Mouse (Mus musculus) hindbrain, embryonic 12.5 days (tissue): ENCODE measurements around the gene Smndc1. TPM values are rescaled to one million over a fixed set of nuclear protein-coding genes. Genes with fewer than 3 reads are reported as not detected.

ENCODE experiments used
- ATAC-seq: fragments of 200-750 bp; cut with Nextera tagmentation; 2 replicates; pipeline ENCODE4 v1.8.0; 2017; ENCODE audit warnings: moderate TSS enrichment; ENCODE audit not compliant: low FRiP score
- H3K27ac ChIP-seq: fragments of 300-500 bp; sonication (generic); 2 replicates; pipeline ENCODE4 v1.5.1; 2016; ENCODE audit warnings: mild to moderate bottlenecking
- H3K27me3 ChIP-seq: fragments of 300-500 bp; sonication (generic); 2 replicates; pipeline ENCODE4 v1.6.1; 2016; ENCODE audit warnings: mild to moderate bottlenecking
- H3K36me3 ChIP-seq: fragments of 300-500 bp; sonication (generic); 2 replicates; pipeline ENCODE4 v1.6.1; 2016; ENCODE audit warnings: mild to moderate bottlenecking
- H3K4me1 ChIP-seq: fragments of 300-500 bp; sonication (generic); 2 replicates; pipeline ENCODE4 v1.6.1; 2016
- H3K4me2 ChIP-seq: fragments of 300-500 bp; sonication (generic); replicated peaks from 2 replicates; pipeline ENCODE4 v1.6.1; 2016; ENCODE audit warnings: mild to moderate bottlenecking
- H3K4me3 ChIP-seq: fragments of 300-500 bp; sonication (generic); 2 replicates; pipeline ENCODE4 v1.5.1; 2016; ENCODE audit warnings: mild to moderate bottlenecking
- H3K9ac ChIP-seq: fragments of 300-500 bp; sonication (generic); 2 replicates; pipeline ENCODE4 v1.6.1; 2016; ENCODE audit warnings: mild to moderate bottlenecking, moderate library complexity
- H3K9me3 ChIP-seq: fragments of 300-500 bp; sonication (generic); replicated peaks from 2 replicates; pipeline ENCODE4 v1.6.1; 2016; ENCODE audit warnings: mild to moderate bottlenecking
- WGBS: fragments of 180-500 bp; shearing (Covaris S2); methylation state at CpG from one replicate; pipeline ENCODE4 v1.1.7; 2016; 5-methylcytosine and 5-hydroxymethylcytosine counted together
- polyA plus RNA-seq: library from polyadenylated mRNA; unstranded; fragments of >200 nt; fragmentation: Nextera tagmentation; extraction: Ambion mirVana; gene quantifications from 2 replicates; pipeline ENCODE4 v1.2.1, GENCODE M21; 2016

Gene Smndc1
- polyA plus RNA-seq, 1 experiment from 2014 or later: 41.4 TPM

- no peaks in the 10 kb centered on the region for H3K36me3 ChIP-seq
- H3K9ac ChIP-seq: no peak overlapping the region
- ATAC-seq: no peak
- H3K4me2 ChIP-seq: no peak overlapping the region
- no peaks in the 10 kb centered on the region; the same call in 1 of the 2 replicates for H3K27me3 ChIP-seq
- WGBS: 16% methylated on average over 17 of the region's 19 CpGs
- H3K4me3 ChIP-seq: no peak overlapping the region
- no peaks in the 10 kb centered on the region for H3K9me3 ChIP-seq
- no peak overlapping the region for H3K27ac ChIP-seq
- H3K4me1 ChIP-seq: peaks cover 15% of the 10 kb centered on the region
Observed at GRCm38 (mm10) chr19:53423341-53423753, 33.0 kb upstream of the Smndc1 start.

GRCm38 (mm10) chr19:53422358-53423308, 32.3 kb upstream of the Smndc1 start:
- Histone ChIP-seq H3K9ac (no peak overlapping the region), H3K27ac (no peak overlapping the region), H3K4me3 (no peak overlapping the region), H3K27me3 (no peaks in the 10 kb centered on the region; the same call in 1 of the 2 replicates), H3K9me3 (no peaks in the 10 kb centered on the region), H3K4me1 (peaks cover 15% of the 10 kb centered on the region), H3K4me2 (no peak overlapping the region), H3K36me3 (no peaks in the 10 kb centered on the region)
- 70% methylated on average over 18 of the region's 18 CpGs for WGBS
- no peak for ATAC-seq

GRCm38 (mm10) chr19:53421583-53422188, 31.3 kb upstream of the Smndc1 start:
- 0% methylated on average over 6 of the region's 6 CpGs for WGBS
- peaks cover 10% of the 10 kb centered on the region for H3K4me1 ChIP-seq
- ATAC-seq: peak; percentile 47; the same call in 1 of the 2 replicates
- H3K27me3 ChIP-seq: no peaks in the 10 kb centered on the region; the same call in 1 of the 2 replicates
- peak overlapping the region; percentile 82 for H3K27ac ChIP-seq
- H3K9me3 ChIP-seq: no peaks in the 10 kb centered on the region
- no peaks in the 10 kb centered on the region for H3K36me3 ChIP-seq
- H3K4me2 ChIP-seq: peak overlapping the region; percentile 78
- H3K4me3 ChIP-seq: peak overlapping the region; percentile 44
- H3K9ac ChIP-seq: no peak overlapping the region

- peak overlapping the region; percentile 82 for H3K27ac ChIP-seq
- H3K27me3 ChIP-seq: no peaks in the 10 kb centered on the region; the same call in 1 of the 2 replicates
- 1% methylated on average over 19 of the region's 19 CpGs for WGBS
- H3K4me1 ChIP-seq: peaks cover 10% of the 10 kb centered on the region
- peak overlapping the region; percentile 52; the same call in 1 of the 2 replicates for H3K9ac ChIP-seq
- peak overlapping the region; percentile 78 for H3K4me2 ChIP-seq
- peak overlapping the region; percentile 44 for H3K4me3 ChIP-seq
- H3K36me3 ChIP-seq: no peaks in the 10 kb centered on the region
- peak; percentile 95 for ATAC-seq
- H3K9me3 ChIP-seq: no peaks in the 10 kb centered on the region
Observed at GRCm38 (mm10) chr19:53420924-53421582, 30.7 kb upstream of the Smndc1 start.

- Histone ChIP-seq H3K9ac (no peak overlapping the region), H3K4me1 (peaks cover 10% of the 10 kb centered on the region), H3K4me2 (no peak overlapping the region), H3K9me3 (no peaks in the 10 kb centered on the region), H3K27me3 (no peaks in the 10 kb centered on the region; the same call in 1 of the 2 replicates), H3K27ac (no peak overlapping the region), H3K36me3 (no peaks in the 10 kb centered on the region), H3K4me3 (no peak overlapping the region)
- WGBS: 46% methylated on average over 5 of the region's 5 CpGs
- ATAC-seq: no peak
Observed at GRCm38 (mm10) chr19:53419834-53420233, 29.5 kb upstream of the Smndc1 start.

GRCm38 (mm10) chr19:53415198-53415597, 24.8 kb upstream of the Smndc1 start:
- no peak for ATAC-seq
- H3K4me2 ChIP-seq: no peak overlapping the region
- 84% methylated on average over 17 of the region's 17 CpGs for WGBS

GRCm38 (mm10) chr19:53414650-53415049, 24.3 kb upstream of the Smndc1 start:
- H3K4me1 ChIP-seq: peaks cover 9% of the 10 kb centered on the region
- ATAC-seq: no peak
- no peak overlapping the region for H3K9ac ChIP-seq
- H3K27ac ChIP-seq: no peak overlapping the region
- no peaks in the 10 kb centered on the region for H3K9me3 ChIP-seq
- H3K4me3 ChIP-seq: no peak overlapping the region
- WGBS: 90% methylated on average over 11 of the region's 11 CpGs
- H3K36me3 ChIP-seq: no peaks in the 10 kb centered on the region
- no peak overlapping the region for H3K4me2 ChIP-seq
- H3K27me3 ChIP-seq: no peaks in the 10 kb centered on the region; the same call in 1 of the 2 replicates

More at GRCm38 (mm10) chr19:53415198-53415597, 24.8 kb upstream of the Smndc1 start:
- Histone ChIP-seq H3K4me3 (no peak overlapping the region), H3K27ac (no peak overlapping the region), H3K27me3 (no peaks in the 10 kb centered on the region; the same call in 1 of the 2 replicates), H3K9ac (no peak overlapping the region), H3K9me3 (no peaks in the 10 kb centered on the region), H3K36me3 (no peaks in the 10 kb centered on the region), H3K4me1 (peaks cover 9% of the 10 kb centered on the region)

GRCm38 (mm10) chr19:53413617-53414380, 23.4 kb upstream of the Smndc1 start:
- ATAC-seq: no peak
- no peak overlapping the region for H3K9ac ChIP-seq
- no peak overlapping the region for H3K4me2 ChIP-seq
- 85% methylated on average over 15 of the region's 15 CpGs for WGBS
- no peak overlapping the region for H3K4me3 ChIP-seq
- no peaks in the 10 kb centered on the region; the same call in 1 of the 2 replicates for H3K27me3 ChIP-seq
- no peaks in the 10 kb centered on the region for H3K36me3 ChIP-seq
- no peaks in the 10 kb centered on the region for H3K9me3 ChIP-seq
- peaks cover 9% of the 10 kb centered on the region for H3K4me1 ChIP-seq
- H3K27ac ChIP-seq: no peak overlapping the region

- Histone ChIP-seq H3K9ac (no peak overlapping the region), H3K27me3 (no peaks in the 10 kb centered on the region), H3K9me3 (no peaks in the 10 kb centered on the region), H3K27ac (peak overlapping the region; percentile 41), H3K4me1 (peaks cover 9% of the 10 kb centered on the region), H3K4me3 (no peak overlapping the region), H3K36me3 (no peaks in the 10 kb centered on the region), H3K4me2 (no peak overlapping the region)
- no peak for ATAC-seq
- 4% methylated on average over 6 of the region's 6 CpGs for whole genome bisulfite sequencing
Observed at GRCm38 (mm10) chr19:53412149-53412848, 21.9 kb upstream of the Smndc1 start.

- 64% methylated on average over 17 of the region's 17 CpGs for WGBS
- no peak for ATAC-seq
- Histone ChIP-seq H3K4me3 (no peak overlapping the region), H3K27me3 (no peaks in the 10 kb centered on the region), H3K9ac (no peak overlapping the region), H3K36me3 (no peaks in the 10 kb centered on the region), H3K4me2 (no peak overlapping the region), H3K27ac (no peak overlapping the region), H3K9me3 (no peaks in the 10 kb centered on the region), H3K4me1 (peaks cover 9% of the 10 kb centered on the region)
Observed at GRCm38 (mm10) chr19:53409663-53410307, 19.4 kb upstream of the Smndc1 start.

GRCm38 (mm10) chr19:53408398-53408797, 18.0 kb upstream of the Smndc1 start:
- Histone ChIP-seq H3K27ac (no peak overlapping the region), H3K27me3 (no peaks in the 10 kb centered on the region), H3K4me2 (no peak overlapping the region), H3K9me3 (no peaks in the 10 kb centered on the region), H3K36me3 (no peaks in the 10 kb centered on the region), H3K4me3 (no peak overlapping the region), H3K9ac (no peak overlapping the region), H3K4me1 (peaks cover 9% of the 10 kb centered on the region)
- 87% methylated on average over 8 of the region's 8 CpGs for WGBS
- ATAC-seq: no peak
